Mouse (Mus musculus) heart, adult 11 months (tissue): ENCODE results near the gene Gpr132.

Experiments used
- DNase-seq: peaks from one replicate; pipeline ENCODE4 v3.0.0; 2022

Gpr132 gene

GRCm38 (mm10) chr12:112816866-112817265, 51.2 kb downstream of the Gpr132 start:
- peak; percentile 88 for DNase-seq

GRCm38 (mm10) chr12:112816294-112816693, 51.7 kb downstream of the Gpr132 start:
- peak; percentile 89 for DNase-seq

- DNase-seq, result peak; percentile 84
Observed at GRCm38 (mm10) chr12:112814682-112815470, 53.2 kb downstream of the Gpr132 start.

- no peak for DNase-seq
Observed at GRCm38 (mm10) chr12:112813370-112813769, 54.7 kb downstream of the Gpr132 start.

- peak; percentile 75 for DNase-seq
Observed at GRCm38 (mm10) chr12:112810092-112810885, 57.7 kb downstream of the Gpr132 start.

GRCm38 (mm10) chr12:112809641-112810040, 58.4 kb downstream of the Gpr132 start:
- peak; percentile 92 for DNase-seq

GRCm38 (mm10) chr12:112808587-112809364, 59.3 kb downstream of the Gpr132 start, which contains the start of gene Clba1:
TSS of gene Clba1 (plus strand) at chr12:112808937.
- DNase-seq, result peak; percentile 99

GRCm38 (mm10) chr12:112808212-112808586, 59.8 kb downstream of the Gpr132 start:
- DNase-seq, result no peak

- peak; percentile 83 for DNase-seq
Observed at GRCm38 (mm10) chr12:112807796-112808195, 60.2 kb downstream of the Gpr132 start.

- DNase-seq, result no peak
Observed at GRCm38 (mm10) chr12:112806044-112806443, 62.0 kb downstream of the Gpr132 start.

GRCm38 (mm10) chr12:112804046-112804445, 64.0 kb downstream of the Gpr132 start:
- no peak for DNase-seq

GRCm38 (mm10) chr12:112802917-112803316, 65.1 kb downstream of the Gpr132 start:
- DNase-seq, result peak; percentile 82

- peak; percentile 93 for DNase-seq
Observed at GRCm38 (mm10) chr12:112801864-112802846, 65.9 kb downstream of the Gpr132 start, which contains the start of gene Ahnak2. TSS of gene Ahnak2 (minus strand) at chr12:112802657.
